Mouse (Mus musculus) urinary bladder, postnatal 10 days (tissue): ENCODE measurements around the gene Cdk5r2.
"Not testable (repeated sequence)": the region's sequence is repeated elsewhere in the genome, so short reads cannot be mapped to it uniquely, and the experiment has no call there.

Source experiments
- DNase-seq: peaks from one replicate; pipeline ENCODE4 v3.0.0; 2022; ENCODE audit warnings: low spot score

Gene Cdk5r2

GRCm38 (mm10) chr1:74854306-74855056 is at the start of gene Cdk5r2:
Gene Cdk5r2, plus strand, starts transcription at chr1:74854934.
- DNase-seq, result peak; percentile 20

DNA sequence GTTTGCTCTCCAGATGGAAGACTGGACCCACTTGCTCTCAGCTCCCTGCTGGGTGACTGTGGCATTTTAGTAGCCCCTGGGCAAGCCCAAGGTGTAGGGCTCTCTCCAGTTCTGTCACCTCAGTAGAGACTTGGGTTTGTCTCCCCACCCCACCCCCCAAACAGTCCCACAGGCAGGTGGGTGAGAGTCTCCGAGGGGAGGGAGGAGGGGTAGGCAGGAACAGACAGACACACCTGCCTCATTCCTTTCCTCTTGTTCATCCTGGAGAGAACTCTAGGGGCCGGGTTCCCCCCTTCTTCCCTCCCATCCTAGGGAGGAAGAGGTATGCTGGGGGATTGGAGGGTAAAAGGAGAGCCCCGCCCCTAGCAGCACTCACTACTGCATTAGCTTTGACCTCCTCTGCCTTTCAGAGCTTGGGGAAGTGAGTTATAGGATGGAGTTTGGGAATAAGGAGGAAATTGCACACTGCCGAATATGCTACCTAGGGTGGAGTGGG is 49.3 kb upstream of the Cdk5r2 start:
- DNase-seq, result no peak

DNA sequence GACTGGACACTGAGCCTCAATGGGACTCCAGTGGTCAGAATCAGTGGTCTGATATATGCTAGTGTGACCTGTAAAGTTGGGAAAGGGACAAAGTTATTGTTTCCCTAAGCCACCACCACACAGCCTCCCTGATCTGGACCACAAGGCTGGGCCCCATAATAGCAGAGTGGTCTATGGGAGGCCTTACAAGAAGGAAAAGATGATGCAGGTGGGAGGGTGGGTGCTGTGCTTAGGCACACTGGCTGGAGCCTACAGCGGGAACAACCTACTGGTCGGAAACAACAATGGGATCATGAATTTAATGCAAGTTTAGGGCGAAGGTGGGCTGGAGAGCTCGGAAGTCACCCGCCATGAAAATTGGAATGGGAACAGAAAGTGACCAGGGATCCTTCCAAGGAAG is 48.9 kb upstream of the Cdk5r2 start:
- DNase-seq, result no peak

GRCm38 (mm10) chr1:74806360-74807311 is 48.1 kb upstream of the Cdk5r2 start:
- no peak for DNase-seq

DNA sequence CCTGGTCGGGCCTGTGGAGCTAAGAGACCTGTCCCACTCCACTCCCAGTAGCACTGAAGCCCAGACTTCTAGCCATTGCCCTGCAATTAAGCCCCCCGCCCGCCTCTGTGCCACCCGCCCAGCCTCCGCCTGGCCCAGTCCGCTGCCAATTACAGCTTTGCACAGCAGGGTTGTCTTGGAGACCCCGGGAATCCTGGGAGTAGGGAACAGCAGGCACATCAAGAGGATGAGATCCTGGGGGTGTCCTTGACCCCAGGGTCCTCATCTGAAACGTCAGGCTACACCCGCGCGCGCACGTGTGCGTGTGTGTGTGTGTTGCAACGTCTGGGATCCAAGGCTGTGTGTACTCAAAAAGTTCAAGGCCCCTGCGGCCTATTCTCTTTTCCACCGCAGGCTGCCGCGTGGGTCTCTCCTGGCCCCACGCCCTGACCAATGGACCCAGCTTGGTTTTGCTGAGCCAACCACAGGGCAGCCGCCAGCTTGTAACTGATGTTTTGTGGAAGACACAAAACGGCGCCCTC is 47.1 kb upstream of the Cdk5r2 start:
- no peak for DNase-seq

DNA sequence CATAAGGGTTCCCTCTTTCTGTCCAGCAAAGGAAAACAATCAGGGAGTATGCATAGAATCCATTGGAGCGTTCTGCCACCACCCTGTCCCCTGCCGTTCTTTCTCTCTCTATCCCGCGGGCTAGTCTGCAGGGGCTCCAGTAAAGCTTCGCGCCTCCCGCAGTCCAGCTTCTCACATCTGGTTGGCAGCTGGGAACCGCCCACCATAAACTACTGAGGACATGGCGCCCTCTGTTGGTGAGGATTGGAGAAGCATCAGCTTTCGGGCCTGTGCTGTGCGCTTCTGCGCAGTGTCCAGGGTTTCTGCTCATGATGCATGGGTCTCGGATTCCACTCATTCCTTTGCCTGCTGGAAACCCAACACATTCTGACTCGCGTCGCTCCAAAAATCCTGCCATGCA is 46.7 kb upstream of the Cdk5r2 start:
- peak; percentile 80 for DNase-seq

DNA sequence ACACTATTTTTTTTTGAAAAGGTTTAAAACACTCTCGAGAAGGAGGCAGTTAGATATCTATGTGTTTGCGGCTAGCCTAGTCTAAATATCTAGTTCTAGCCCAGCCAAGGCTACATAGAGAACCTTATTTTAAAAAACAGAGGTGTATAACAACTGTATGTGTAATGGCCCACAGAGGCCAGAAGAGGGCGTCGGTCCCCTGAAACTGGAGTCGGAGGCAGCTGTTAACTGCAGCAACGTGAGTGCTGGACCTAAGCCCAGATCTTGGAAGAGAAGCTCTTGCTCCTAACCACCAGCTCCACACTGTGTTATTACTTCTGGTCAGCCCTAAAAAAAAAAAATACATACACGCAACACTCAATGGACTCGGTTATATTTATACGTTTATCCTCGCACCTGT is 45.7 kb upstream of the Cdk5r2 start:
- no peak for DNase-seq

DNA sequence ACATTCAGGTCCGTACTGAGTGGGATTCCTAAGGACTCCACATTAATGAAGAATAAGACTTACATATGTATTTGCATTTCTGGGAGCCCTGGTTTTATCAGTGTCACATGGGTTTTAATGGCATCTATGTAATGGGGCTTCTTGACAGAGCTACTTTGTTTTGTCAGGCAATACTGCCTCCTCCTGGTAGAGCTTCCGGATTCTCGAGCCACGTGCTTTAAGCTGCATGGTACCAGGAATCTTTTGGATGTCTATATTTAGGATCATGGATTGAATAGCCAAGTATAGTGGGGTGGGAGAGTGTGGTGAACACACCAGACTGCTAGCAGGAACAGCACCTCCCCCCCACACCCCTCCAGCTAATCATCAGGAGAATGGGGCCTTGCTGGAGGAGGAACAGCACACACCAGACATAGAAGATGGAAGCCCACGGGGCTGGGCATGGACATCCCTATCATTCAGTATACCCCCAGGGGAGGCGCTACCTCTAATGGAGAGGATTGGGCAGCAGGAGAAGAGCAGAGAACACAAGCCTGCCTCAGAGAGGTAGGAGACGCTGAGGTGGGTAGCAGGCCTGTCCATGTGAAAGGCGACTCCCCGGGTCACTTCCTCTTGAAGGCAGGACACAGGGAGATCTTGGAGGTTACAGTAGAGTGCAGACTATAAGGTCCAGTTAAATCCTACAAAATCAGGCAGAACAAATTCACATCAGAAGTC is 39.6 kb upstream of the Cdk5r2 start:
- DNase-seq, result no peak

DNA sequence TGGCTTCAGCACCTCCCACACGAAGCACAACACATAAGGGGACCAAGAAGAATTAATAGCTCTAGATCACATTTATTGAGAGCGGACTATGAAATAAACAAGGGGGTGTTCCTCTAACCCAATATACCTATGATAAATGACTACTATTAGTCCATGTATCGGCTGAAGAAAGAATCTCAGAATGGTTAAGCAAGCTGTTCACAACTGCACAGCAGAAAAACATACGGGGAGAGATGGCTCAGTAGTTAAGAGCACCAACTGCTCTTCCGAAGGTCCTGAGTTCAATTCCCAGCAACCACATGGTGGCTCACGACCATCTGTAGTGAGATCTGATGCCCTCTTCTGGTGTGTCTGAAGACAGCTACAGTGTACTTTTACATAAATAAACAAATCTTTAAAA is 38.8 kb upstream of the Cdk5r2 start:
- DNase-seq, result not testable (repeated sequence)

- peak; percentile 73 for DNase-seq
These were observed 38.0 kb upstream of the Cdk5r2 start for GRCm38 (mm10) chr1:74816612-74817199.

DNA sequence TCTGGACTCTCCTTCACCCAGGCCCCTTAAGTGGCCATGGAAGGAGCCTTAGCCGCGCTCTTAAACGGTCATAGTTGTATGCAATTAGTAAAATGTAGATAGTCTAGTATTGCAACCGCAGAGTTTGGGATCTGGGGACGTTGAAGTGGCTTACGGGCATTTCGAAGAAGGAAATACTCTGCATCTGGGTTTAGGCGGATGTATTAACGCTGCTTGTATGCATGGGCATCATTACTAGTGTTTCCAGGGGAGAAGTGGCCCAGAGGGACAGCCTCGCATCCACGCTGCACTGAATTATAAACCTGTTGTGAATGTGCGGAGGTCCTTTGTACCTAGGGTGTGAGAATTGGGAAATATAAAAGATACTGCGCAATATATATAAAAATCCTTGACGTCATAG is 37.5 kb upstream of the Cdk5r2 start:
- DNase-seq, result no peak

DNA sequence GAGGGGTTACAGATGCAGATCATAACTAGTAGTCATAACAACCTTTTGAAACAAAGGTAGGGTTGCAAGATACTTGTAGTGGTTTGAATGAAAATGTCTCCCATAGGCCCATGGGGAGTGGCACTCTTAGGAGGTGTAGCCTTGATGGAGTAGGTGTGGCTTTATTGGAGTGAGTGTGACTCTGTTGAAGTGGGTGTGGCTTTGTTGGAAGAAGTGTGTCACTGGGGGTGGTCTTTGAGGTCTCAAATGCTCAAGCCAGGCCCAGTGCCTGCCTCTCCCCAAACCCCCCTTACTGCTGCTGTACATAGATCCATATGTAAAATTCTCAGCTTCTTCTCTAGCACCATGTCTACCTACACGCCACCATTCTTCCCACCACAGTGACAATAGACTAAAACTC is 36.2 kb upstream of the Cdk5r2 start:
- DNase-seq, result no peak

DNA sequence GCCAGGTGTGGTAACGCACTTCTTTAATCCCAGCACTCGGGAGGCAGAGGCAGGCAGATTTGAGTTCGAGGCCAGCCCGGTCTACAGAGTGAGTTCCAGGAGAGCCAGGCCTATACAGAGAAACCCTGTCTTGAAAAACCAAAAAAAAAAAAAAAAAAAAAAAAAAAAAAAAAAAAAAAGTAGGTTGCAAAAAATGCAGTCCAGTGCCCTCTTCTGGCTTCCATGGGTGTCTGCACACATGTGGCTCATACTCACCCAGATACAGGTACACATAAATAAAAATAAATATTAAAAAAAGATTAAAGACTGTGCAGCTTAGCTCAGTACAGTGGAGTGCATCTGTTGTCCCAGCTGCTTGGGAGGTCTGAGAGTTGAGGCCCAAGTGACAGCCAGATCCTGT is 31.1 kb upstream of the Cdk5r2 start:
- not testable (repeated sequence) for DNase-seq

- no peak for DNase-seq
These were observed 30.0 kb upstream of the Cdk5r2 start for GRCm38 (mm10) chr1:74824518-74825302.

- no peak for DNase-seq
These were observed 24.7 kb upstream of the Cdk5r2 start for GRCm38 (mm10) chr1:74830061-74830460.

GRCm38 (mm10) chr1:74833255-74833654 is 21.5 kb upstream of the Cdk5r2 start:
- no peak for DNase-seq

GRCm38 (mm10) chr1:74843090-74843489 is 11.6 kb upstream of the Cdk5r2 start:
- no peak for DNase-seq

GRCm38 (mm10) chr1:74846341-74846740 is 8.4 kb upstream of the Cdk5r2 start:
- no peak for DNase-seq

DNA sequence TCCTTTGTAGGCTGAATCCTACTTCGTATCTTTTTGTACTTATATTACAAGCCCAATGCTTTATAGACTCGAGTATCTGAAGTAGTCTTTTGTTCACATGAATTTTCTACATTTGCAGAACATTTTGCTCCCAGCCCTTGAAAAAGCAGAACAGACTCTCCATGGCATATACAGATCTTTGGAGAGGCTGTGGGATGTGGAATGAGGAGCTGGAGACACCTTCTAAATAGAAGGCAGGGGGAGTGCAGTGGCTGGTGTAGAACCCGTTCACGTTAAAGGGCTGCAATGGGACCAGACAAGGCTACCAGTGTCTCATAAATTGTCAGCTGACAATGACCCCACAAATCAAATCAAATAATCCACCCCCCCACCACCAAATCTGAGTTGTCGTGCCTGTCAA is 5.8 kb upstream of the Cdk5r2 start:
- DNase-seq, result no peak

DNA sequence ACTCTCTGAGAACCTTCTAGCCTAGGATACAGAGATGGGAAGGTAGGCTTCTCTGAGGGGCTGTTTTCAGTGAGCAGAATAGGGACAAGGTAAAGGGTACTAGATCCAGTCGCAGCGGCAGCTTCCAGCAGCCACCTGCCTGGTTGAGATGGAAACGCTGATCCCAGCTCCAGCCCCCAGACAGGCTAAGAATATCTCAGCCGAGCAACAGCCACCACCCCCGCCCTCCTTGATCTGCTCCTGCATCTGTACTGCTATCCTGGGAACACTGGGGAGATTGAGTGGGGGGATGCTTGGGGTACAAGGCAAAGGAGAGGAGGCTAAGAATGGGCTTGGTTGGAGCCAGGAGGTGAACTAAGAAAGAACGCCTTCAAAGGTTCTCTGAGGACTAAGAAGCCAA is 4.5 kb upstream of the Cdk5r2 start:
- no peak for DNase-seq
